Mouse (Mus musculus) T-helper 1 cell (primary cell): Measurements from ENCODE around the gene Ulk1.
"Not testable (repeated sequence)": the region's sequence is repeated elsewhere in the genome, so short reads cannot be mapped to it uniquely, and the experiment has no call there.

Experiments
- in situ Hi-C: fragments of 300-600 bp; cut with MboI, MseI; formaldehyde crosslinking; loops from one replicate; pipeline ENCODE4 v1.15.1; 2025; ENCODE audit warnings: high pct_unique_total_duplicates

Gene Ulk1

DNA sequence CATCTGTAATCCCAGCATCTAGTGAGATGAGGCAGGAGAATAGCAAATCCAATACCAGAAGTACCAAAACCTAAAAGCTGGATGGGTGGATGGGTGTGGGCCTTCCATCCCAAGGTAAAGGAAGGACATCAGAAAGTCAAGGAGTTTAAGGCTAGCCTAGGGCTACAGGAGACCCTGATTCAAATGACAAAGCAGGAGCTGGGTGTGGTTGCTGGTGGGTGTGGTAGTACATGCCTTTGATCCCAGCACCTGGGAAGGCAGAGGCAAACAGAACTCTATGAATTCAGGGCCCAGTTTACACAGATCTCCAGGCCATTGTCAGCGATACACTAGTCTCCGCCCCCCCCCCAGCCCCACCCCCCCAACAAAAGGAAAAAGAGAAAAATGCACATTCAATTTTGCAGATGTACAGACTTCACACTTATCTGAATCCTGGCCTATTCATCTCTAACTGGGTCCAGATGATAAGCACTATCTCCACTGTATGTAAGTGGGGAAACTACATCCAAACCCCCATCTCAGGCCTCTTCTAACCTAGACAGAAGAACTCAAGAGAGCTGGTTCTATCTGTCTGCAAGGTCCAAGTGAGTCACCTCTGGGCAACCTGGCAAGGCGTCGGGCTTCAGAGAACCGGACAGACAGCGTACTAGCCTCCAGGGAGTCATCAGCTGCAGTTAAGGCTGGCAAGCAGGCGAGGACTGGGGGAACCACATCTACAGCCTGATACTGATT, 5.7 kb downstream of the Ulk1 start:
- in situ Hi-C loops, result no loop called here

DNA sequence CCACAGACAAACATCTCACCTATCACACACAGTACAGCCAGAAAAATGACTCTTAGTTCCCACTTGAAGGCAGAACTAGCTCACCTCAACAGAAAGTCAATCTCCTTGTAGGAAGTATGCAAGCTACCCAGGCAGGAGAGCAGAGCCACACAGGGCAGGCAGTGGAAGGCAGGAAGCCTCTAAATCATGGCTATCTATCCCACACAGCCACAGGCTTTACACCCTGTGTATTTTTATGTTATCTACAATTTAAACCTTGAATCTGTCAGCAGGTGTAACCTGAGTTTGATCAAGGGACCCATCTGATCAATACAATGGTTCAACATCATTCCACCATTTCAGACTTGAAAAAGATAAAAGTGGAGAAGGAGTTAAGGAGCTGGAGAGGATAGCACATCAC, 7.1 kb downstream of the Ulk1 start:
- in situ Hi-C loops, result no loop called here

DNA sequence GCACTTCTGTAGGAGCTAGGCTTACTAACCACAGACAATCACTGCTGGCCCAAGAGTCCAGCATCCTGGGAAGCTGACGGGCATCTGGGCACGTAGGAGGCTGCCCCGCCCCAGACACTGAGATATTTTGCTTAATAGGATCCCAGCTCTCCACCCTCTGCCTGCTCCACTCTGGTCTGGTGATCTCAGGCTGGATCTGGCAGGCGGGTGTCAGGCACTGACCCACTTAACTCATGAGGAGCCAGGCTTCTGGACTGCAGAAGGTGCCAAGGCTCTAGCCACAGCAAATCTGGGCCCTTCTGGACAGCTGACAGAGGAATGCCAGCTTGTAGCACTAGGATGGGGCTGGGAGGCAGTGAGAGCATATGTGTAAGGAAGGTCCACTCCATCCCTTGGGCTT, 7.7 kb downstream of the Ulk1 start:
- in situ Hi-C loops, result no loop called here

DNA sequence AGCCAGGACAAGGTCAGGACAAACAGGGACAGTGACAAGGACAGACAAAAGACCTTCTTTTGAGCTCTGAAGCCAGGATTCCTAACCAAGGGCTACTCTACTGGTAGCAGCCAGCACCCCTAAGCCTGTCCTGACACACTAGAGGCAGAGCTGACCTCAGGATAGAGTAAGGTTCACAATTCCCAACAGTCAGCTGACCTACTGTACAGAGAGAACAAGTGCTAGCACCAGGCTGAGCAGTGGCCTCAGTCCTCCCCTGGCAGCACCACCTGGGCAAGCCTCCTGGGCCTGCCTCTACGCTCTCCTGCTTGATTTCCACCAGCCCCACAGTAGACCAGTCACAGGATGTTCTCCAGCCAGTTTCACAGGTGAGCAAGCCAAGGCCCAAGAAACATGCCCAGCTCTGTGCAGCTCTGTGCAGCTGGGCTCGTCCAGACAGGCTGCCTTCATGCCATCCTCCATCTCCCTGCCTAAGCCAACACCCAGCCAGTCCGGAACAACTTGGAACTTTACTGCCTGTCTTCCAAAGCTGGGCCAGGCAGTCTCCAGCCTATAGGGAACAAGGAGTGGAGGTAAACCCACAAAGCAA, 8.8 kb downstream of the Ulk1 start:
- in situ Hi-C loops, result no loop called here

DNA sequence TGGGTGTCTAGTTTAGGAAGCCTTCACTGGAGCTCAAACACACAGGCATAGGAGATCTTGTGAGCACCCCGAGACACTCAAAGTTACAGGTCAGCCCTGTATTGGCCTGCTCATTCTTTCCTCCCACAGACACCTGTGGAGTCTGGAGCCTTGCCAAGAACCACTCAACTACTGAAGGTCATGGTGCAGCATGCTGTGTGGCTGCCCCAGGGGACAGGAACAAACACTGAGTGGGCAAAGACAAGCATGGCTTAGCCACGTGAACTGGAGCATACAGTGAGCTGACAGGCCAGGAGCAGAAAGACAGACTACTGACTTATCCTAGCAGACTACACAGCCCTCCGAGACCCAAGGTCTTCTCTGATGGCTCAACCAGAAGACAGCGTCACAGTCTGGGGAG, 12.2 kb downstream of the Ulk1 start:
- in situ Hi-C loops, result no loop called here

DNA sequence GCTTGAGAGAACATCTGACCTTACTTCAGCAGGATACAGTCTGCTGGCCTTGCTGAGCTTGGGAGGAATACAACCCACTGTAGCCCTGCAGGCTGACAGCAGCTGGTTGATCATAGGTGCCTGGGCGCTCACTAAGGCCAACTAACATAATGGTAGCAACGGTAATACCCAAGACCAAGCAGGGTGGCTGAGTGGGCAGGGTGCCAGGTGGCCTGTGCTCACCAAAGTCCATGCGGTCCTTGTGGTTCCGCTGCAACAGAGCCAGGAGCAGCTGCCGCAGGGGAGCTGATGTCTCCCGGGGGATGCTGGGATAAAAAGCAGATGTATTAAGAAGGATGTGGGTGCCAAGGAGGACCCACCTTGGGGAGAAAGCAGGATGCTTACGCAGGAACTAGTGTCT, 15.5 kb downstream of the Ulk1 start:
- in situ Hi-C loops, result no loop called here

DNA sequence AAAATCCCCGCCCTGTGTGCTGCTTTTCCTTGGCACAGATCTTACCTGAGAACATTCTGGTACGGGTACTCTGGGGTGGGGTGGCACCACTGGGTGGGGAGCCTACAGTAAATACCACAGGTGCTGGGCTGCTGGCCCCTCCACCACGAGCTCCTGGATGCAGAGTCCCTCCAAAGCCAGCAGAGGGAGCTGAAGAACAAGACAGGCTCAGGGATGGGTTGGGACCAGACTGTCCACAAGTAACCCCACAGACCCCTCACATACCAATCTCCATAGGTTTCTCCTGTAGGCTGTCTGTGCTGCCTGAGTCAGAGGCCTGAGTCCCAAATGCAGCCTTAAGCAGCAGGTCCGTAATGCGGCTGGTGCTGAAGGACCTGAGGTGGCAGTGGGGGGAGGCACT, 21.2 kb downstream of the Ulk1 start:
- in situ Hi-C loops, result no loop called here

DNA sequence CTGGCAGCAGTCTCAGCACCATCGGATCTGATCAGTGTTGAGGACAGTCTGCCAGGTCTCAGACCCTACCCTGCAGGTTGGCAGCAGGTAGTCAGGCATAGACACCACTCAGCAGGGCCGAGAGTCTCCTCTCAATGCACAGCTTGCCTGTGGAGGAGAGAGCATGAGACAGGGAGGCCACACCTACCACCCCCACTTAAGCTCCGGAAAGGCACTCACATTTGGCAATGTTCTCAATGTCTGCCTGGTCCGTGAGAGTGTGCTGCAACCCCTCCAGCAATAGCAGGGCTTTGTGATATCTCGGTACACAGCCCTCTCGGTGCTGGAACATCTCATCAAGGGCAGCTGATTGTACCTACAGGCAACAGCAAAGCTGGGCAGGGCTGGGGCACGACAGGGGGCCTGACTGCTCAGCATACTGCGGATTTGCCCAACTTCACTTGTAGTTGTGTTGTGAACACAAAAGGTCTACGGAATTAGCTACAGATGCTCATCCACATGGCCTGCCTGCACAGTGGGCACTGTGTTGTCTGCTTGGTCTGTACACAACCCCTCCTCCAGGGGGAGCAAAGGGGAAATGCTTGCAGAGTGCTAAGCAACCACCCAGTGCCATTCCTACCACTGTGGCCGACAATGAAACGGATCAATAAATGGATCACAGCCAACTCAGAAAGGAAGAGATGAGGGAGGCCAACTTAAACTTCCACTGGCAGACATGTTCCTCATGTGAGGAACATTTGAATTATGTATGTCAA, 23.6 kb downstream of the Ulk1 start:
- in situ Hi-C loops, result no loop called here

DNA sequence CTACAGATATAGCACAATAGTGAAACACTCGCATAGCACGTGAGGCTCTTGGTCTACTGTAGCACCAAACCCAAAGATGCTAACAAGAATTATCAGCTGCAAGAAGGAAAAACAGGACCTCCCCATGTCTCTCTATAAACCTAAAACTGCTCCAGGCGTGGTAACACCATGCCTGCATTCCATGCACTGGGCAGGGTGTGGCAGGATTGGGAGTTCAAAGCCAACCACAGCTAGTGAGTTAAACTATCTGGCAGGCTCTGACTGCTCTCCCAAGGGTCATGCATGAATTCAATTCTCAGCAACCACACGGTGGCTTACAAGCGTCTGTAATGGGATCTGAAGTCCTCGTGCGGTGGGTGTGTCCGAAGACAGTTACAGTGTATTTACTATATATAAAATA, 26.7 kb downstream of the Ulk1 start:
- in situ Hi-C loops, result loop anchor here (5.0 kb wide), 1 partner anchor 59 kb away; no protein-coding TSS in a partner anchor

DNA sequence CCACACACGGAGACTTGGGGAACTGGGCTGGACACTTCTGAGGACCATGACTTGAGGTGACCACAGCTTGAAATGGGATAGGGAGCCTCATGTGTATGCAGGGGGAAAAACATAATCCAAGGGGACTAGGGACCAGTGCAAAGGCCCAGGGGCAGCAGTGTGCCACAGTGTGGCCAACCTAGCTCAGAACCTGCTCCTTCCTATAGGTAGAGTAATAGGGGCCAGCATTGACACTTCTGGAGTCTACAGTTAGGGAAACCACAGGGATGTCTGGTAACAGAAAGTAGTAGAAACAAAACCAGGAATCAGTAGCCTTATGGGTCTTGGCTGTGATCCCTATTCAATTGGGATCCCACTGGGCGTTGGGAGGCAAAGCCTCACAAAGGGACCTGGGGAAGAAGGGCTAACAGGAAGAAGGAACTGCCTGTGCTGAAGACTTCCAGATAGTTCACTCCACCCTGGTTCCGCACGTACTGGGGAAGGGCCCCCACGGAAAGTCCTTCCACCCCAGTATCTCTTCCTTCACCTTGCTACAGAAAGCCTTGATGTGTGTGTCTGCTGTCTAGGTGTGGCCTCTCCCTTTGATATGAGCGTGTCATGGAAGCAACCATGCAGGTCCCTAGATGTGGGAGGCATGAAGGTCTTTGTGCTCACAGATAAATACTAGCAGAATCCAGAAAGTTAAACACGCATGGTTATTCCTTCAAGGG, 28.2 kb downstream of the Ulk1 start:
- in situ Hi-C loops, result loop anchor here (5.0 kb wide), 1 partner anchor 61 kb away; no protein-coding TSS in a partner anchor

DNA sequence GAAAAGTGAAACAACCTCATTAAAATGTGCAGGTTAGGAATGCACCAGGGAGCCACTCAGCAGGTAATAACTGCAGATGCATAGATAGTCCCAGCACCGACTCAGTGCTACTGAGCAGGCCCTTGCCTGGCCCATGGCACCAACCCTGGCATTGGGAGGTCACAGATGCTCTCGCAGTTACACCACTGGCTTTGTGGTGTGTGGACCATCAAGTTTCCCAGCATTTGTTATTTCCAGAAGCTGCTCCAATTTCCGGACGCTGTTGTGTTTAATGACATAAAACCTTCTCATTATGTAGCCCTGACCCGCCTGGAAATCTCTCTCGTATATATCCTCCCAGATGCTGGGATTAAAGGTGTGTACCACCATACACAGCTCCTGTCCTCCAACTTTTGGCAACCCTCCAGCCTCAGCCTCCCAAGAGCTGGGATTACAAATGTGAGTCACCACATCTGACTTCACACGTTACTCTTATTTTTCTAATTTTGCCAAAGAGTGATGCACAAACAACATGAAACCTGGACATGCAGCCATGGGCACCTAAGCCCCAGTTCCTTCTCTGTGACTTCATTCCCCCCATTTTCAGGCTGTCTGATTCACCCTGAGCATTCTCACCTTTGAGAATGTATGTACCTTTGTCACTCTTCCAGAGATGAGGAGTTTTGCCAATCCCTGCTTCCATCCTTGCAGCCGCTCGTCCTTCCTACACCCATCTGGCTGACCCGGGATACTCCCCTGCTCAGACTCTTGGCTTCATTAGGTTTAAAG, 29.0 kb downstream of the Ulk1 start:
- in situ Hi-C loops, result loop anchor here (5.0 kb wide), 1 partner anchor 61 kb away; no protein-coding TSS in a partner anchor

DNA sequence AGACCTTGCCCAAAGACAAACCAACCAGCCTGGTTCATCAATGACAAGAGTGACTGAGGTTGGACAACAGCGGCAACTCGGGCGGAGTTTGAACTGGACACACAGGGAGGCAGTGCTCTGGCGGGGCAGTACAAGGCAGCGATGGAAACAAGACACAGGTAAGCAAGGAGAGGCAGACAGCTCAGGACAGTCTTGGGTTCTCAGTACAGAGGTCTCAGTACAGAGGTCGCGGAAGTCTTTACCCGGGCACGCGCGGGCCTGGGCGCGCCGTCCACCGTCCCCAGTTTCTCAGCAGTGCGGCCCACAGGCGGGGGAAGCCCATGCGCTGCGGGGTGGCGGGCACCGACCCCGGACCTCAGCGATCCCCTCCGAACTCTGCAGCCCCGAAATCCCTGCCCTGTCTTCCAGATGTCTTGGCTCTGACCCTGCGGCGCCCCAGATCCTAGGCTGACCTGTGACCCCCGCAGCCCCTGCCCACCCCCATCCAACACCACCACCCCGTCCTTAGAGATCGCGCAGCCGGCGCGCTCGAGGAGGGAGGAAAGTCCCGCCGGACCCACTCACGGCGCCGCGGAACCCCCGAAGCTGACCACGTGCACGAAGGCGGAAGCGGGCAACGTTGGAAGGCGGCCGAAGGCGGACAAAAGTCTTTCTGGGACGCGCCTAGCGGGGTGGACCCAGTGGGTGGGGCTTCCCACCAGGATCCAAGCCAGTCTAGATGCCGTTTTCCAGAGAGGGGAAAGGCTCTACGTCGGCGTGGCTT, 29.7 kb downstream of the Ulk1 start, which contains the start of gene Pus1:
Pus1 (minus strand) TSS at position 662 of the 763 bp plus-strand sequence.
- in situ Hi-C loops, result loop anchor here (5.0 kb wide), 1 partner anchor 62 kb away; no protein-coding TSS in a partner anchor

DNA sequence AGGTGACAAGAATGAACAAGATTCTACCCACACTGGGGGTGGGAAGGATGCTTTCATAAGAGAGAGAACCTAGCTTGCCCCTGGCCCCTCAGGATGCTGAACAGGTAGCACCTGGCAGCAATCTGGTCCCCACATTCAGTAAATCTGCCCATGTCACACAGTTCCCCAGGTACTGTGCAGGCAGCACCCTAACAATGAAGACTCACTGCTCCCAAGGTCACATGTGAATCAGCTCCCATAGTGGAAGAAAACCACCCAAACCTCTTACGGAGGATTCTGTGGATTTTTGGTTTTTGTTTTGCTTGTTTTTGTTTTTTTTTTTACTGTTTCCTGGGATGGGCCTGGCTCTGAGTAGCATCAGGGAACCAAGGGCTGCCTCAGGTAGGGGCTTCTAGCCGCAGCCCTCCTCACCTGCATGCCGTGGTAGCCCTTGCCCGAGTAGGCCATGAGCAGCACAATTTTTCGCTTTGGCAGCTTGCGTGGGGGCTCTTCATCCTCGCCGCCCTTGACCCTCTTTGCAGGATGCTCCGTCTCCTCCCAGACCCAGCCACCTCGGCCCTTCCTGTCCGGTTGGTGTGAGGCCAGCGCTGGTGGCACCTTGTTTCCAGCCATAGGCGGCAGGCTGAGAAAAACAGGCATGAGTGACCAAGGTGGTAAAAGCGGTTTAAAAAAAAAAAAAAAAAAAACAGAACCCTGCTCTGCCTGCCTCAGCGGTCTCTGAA, 30.5 kb downstream of the Ulk1 start:
- in situ Hi-C loops, result no loop called here

DNA sequence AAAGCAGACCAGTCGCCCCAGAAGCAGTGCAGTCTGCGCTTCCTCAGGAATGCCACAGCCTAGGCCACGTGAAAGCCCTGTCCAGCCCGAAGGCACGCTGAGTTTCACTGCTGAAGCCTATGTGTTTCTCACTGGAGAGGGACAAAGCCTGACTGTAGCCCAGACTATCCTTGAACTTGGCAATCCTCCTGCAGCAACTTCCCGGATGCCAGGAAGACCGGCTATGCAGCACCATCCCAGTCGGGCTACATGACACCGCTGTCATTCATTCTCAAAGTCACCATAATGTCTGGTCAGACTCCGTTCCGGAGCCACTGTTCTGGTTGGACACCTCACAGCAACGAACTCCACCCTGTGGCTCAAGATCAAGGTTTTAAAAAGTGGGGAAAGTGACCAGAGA, 31.6 kb downstream of the Ulk1 start:
- in situ Hi-C loops, result no loop called here

DNA sequence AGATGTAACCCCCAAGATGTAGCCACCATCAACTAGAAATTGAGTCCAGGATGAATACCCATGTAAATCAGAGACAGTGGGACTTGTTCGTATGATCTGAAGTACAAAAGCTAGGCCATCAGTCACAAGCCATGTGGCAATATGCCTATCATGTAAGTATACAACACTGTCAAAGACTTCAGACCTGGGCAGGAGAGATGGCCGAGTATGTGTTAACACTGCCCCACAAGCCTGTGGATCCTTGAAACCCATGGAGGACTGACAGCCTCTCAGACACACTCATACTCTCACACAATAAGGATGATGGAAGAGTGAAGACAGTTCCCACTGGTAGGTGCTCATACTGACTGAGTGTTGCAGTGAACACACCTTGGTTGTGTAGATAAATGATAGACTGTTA, 33.8 kb downstream of the Ulk1 start:
- in situ Hi-C loops, result no loop called here

DNA sequence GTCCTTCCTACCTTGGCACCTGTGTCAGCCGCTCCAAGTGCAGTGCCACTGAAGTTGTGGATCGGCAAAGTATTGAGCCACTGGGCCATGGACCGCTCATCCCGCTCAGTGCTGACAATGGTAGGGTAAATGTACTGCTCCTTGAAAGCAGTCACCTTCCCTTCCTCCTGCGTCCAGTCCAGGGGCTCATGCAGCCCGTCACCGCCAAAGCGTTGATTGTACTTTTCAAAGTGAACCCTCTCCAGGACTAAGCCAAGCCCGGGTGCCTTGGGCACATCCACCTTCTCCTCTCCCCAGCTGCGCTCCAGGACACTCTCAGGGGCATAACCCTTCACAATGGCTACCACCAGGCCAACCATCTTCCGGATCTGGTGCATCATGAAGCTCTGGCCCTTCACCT, 35.4 kb downstream of the Ulk1 start:
- in situ Hi-C loops, result no loop called here

DNA sequence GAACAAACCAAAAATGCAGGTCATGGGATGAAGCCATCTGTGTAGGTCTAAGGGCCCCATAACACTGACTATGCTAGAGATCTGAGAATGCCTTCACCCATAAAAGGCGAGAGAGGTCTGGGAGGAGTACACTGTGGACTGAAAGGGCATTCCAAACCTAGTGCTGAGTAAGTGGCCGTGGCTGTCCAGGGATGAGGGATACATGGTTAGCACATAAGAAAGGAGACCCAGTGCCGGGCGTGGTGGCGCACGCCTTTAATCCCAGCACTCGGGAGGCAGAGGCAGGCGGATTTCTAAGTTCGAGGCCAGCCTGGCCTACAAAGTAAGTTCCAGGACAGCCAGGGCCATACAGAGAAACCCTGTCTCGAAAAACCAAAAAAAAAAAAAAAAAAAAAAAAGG, 37.0 kb downstream of the Ulk1 start:
- in situ Hi-C loops, result not testable (repeated sequence)

DNA sequence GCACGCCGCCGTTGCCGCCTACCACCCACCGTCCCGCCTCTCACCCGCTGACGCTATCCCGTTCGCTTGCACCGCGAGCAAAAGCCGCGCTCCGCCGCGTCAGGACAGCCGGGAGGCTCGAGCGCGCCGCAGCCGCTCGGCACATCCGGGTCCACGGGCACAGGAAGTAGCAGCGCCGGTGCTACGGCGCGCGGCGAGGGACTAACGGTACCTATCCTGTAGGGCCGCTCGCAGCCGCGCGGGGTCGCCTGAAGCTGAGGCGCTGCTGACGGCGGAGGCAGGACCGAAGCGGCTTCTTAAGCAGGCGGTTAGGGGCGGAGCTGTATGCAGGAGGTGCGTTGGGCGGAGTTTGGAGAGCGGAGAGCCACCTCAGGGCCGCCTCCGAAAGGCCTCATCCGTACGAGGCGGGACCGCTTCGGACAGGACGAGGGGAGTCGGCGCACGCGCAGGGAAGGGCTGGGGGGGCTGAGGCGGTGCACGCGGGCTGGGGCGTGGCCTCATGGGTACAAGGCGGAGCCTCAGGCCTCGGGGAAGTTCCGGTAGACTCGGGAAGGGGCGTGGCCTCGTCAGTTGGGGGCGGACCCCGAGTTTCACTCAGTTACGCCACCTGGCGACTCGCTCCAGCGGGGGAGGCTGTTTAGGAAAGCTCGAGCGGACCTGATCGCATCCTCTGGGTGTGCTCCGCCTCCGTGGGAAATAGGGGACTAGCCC, 39.3 kb downstream of the Ulk1 start, which contains the start of gene Ep400:
Ep400 (minus strand) TSS at position 270 of the 711 bp plus-strand sequence.
- in situ Hi-C loops, result no loop called here

DNA sequence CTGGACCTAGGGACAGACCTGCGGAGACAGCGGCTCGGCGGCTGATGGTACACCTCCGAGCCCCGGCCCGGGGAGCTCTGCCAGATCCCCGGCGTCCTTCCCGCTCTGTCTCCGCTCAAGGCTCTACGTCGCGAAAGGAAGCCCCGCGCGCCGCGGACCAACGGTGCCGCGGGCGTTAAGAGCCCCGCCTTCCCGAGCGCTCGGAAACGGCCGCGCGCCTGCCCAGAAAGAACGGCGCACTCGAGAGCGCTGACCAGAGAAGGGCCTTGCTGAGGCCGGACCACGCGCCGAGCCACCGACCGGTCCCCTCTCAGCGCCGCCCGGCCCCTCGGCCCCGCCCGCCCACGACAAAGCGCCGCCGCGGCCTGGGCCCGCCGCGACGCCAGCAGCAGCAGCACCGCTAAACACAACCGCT, 39.9 kb downstream of the Ulk1 start:
- in situ Hi-C loops, result no loop called here
